Mouse (Mus musculus) left cerebral cortex, postnatal 4 days (tissue): ENCODE data around the gene Zik1. TPM values are rescaled to one million over a fixed set of nuclear protein-coding genes. Genes with fewer than 3 reads are reported as not detected.

Experiments used
- DNase-seq: peaks from one replicate; pipeline ENCODE4 v3.0.0-alpha.2; 2022
- intact Hi-C: fragments of 180-260 bp; cut with DNase I; formaldehyde crosslinking; loops from one replicate; pipeline ENCODE4 v1.15.1; 2025
- total RNA-seq, 2 experiments: library from RNA; stranded (reverse); gene quantifications; 2 replicates each; pipeline ENCODE4 v1.2.3; 2021

The Zik1 gene
- 10 to 100 TPM; 23.8 to 26.0 TPM for total RNA-seq

DNA sequence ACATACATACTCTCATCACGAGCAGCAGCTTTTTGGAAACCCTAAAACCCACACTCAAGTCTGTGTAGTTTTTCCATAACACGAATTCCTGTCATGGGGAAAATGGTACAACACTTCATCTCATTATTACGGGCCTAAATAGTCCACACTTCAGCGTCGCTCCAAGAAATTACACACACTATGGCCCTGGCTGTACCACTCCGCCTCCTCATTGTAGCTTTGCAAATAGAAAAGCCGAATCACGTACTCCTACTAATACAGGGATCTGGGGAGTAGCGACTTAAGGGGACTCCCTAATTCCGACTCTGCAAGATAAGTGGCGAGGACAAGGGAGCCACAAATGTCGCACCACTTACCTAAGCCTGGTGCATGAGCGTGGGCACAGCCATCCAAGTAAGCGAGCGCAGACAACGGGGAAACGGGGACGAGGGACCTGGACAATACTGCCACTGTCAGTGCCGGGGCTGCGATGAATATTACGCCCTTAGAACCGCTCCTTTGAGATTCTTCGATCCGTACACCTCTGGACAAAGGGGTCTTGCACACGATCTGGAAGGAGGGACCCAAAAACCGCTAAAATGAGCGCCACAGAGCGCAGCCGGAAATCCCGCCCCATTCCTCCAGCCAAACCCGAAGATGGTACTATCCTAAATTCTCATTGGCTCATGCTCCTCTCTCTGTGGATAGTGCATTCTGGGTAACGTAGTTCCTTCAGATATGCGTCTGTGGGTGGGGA lies at the start of gene Zik1:
Gene Zik1, minus strand, starts transcription at position 609 of the 736 bp plus-strand sequence.
- peak; percentile 76 for DNase-seq
- intact Hi-C loops: no loop called here

DNA sequence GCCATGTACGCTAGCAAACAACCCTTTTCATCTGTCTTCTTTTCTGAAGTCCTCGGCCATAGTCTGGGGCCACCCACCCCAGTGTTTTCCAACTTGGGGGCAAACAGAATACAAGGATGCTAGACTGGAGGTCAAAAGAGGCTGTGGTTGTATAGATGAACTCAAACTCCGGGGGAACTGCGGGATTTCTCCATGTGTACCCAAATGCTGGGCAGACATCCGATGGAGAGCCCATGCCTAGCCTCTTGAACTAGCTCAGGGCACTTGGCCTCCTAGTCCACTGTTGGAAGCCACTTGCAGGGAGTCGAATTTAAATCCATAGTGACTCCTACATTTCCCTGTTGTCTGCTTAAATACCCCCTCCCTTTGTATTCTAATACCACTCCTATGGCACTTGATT lies 384 bp upstream of the Zik1 start:
- no peak for DNase-seq
- intact Hi-C loops: no loop called here

DNA sequence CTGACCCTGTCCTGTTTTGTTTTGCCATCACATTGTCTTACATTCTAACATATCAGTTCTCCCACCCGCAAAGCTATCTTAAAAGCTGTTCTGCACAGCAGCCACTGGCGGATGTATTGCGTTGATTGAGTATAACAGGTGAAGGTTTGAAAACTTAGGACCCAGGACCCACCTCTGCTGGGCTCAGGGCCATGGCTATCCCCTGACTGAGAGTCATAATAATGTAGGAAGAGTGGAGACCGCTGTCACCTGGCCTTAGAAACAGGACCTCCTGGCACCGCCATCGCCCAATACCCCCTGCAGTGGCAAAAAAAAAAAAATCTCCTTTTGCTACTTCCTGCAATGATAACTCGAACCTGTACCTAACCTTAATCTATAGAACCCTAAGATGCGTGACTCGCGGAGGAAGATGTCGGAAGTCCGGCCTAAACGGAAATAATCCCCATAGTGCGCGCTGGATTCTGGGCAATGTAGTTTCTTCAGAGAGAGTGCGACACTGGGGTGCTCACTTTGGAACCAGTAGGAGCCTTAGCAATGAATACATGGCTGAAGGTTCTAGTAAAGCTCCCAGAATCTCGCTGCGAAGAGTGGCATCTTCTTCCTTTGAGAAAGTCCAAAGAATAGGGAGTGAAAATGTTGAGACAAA lies 14.5 kb downstream of the Zik1 start:
- DNase-seq: peak; percentile 49
- intact Hi-C loops: no loop called here

DNA sequence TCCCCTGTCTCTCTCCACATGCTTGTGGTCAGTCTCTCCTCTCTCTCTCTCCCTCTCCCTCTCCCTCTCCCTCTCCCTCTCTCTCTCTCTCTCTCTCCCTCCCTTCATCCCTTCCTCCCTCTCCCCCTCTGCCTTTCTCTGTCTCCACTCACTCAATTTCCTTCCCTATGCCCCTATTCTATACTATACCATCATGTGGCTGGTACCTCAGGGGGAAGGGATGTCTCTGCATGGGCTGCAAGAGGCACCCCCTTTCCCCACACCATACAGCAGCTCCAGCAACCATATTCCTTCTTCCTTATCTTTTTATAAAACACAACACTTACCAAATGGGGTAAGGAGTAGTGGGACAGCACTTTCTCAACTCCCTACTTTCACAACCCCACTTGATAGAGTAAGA lies 15.4 kb downstream of the Zik1 start:
- intact Hi-C loops: no loop called here

DNA sequence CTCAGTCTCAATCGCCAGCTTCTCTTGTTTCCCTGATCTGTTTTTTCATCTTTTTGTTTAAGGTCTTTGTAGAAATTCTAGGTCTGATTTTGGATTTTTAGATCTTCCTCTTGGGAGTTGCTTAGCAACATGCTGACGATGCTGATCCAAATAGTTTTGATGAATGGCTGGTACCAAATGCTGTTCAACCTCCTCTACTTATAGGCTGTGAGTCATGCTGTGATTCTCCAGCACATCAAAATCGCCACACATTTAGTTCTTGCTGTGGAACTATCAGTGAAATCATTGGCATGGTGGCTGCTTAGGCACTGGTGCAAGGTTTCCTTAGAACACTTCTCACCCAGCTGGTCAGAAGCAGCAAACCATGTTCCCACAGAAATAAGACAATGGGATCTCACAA lies 37.0 kb downstream of the Zik1 start:
- intact Hi-C loops: no loop called here
- no peak for DNase-seq

More for the DNA sequence above, 15.4 kb downstream of the Zik1 start:
- no peak for DNase-seq

DNA sequence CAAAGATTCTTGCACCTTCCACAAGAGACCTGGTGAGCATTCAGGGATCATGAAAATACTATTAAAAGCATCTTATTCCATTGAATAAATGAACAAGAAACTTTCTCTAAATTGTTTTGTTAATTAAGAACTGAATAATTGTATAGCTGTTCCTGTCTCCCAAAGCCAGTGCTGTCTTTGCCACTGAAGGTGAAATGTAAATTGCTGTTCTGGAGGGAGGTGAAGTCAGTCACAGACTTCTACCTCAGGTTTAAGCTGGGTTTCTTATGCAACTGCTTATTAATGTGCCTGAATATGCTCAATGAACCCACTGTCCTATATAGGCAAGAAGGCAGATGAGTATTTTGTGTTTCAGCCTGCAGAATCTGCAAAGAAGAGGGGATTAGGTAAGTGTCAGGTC lies 52.2 kb downstream of the Zik1 start, which contains the start of gene Vmn1r67:
Gene Vmn1r67, plus strand, starts transcription at position 301 of the 400 bp plus-strand sequence.
- DNase-seq: no peak
- intact Hi-C loops: no loop called here

Other genes with a start within 250 kb of the Zik1 start
- gene Vmn1r66, start 217.4 kb downstream of the Zik1 start, total RNA-seq: not detected
- not detected for gene Vmn1r67, start 52.1 kb downstream of the Zik1 start, total RNA-seq
- gene Vmn1r68, start 63.1 kb upstream of the Zik1 start, total RNA-seq: not detected
- gene Vmn1r69, start 118.3 kb upstream of the Zik1 start, total RNA-seq: not detected
- not detected for gene Vmn1r70, start 136.1 kb upstream of the Zik1 start, total RNA-seq
- not detected for gene Nlrp4b, start 192.4 kb upstream of the Zik1 start, total RNA-seq